Mouse (Mus musculus) 3134 (cell line): ENCODE measurements around the gene Nsun2.
"Not testable (repeated sequence)": the region's sequence is repeated elsewhere in the genome, so short reads cannot be mapped to it uniquely, and the experiment has no call there.

Source experiments
- DNase-seq: peaks from one replicate; pipeline ENCODE4 v3.0.0-alpha.2; 2011; ENCODE audit warnings: low spot score; ENCODE audit not compliant: insufficient read length; ENCODE audit errors: extremely low read depth

Nsun2 gene

GRCm38 (mm10) chr13:69549980-69550379 lies 16.4 kb downstream of the Nsun2 start:
- no peak for DNase-seq

DNA sequence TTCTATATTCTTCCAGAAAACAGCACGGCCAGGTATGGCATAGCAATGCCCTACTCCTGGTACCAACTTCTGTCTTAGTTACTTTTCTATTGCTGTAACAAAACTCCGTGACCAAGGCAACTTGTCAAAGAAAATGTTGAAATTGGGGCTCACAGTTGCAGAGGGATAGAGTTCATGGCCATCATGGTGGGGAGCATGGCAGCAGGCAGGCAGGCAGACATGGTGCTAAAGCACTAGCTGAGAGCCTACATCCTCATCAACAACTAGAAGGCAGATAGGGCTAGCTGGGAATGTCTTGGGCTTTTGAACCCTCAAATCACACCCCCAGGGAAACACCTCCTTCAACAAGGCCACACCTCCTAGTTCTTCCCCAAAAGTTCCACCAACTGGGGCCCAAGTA lies 17.3 kb downstream of the Nsun2 start:
- DNase-seq = no peak

GRCm38 (mm10) chr13:69553024-69553423 lies 19.5 kb downstream of the Nsun2 start:
- DNase-seq = no peak

DNA sequence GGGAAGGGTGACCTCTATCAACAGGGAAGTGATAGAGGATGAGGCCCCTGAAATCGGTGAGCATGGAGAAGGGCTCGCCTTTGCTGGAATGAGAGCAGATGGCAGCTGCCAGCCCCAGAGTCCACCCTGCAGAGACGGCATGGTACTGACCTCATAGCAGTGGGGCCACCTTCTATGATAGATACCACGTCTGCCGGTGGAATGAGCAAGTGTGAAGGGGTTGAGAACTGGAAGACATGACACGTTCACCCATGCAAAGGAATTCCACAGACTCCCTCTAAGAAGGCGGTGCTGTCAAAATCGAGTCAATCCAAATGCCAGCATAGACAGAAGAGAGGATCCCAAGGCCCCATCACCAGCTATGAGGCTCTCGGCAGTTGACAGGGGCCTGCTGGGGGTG lies 20.7 kb downstream of the Nsun2 start:
- DNase-seq = no peak

- no peak for DNase-seq
These were observed 21.5 kb downstream of the Nsun2 start for GRCm38 (mm10) chr13:69555045-69555444.

GRCm38 (mm10) chr13:69555957-69556482 lies 22.5 kb downstream of the Nsun2 start:
- DNase-seq = no peak

GRCm38 (mm10) chr13:69556728-69557127 lies 23.2 kb downstream of the Nsun2 start:
- DNase-seq = no peak

GRCm38 (mm10) chr13:69558098-69558660 lies 24.6 kb downstream of the Nsun2 start:
- no peak for DNase-seq

DNA sequence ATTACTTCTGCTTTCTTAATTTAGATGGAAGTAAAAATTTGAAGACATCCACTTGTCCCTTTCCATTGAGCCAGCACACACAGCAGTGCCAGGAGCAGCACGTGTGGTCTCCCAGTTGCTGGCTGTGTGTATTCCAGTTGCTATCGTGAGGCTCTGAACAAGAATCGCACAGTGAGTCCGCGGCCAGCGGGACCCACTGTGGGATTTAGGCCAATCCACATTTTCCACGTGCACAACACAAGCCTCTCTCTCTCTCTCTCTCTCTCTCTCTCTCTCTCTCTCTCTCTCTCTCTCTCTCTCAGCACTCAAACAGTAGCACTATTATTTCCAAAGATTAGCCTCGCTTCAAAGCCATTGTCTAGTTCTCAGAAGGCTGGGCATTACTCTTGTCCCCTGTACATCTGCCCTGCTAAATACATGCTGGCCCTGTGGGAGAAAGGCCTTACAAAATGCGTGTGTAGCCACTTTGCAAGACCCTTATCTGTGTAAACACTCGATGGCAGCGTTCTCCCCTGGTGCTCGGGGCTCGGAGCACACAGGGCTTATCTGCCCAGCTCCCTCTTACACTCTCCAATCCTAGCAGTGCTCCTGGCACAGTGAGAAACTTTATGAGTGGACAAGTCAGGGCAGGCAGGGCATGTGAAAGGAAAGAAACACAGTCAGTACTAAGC lies 25.9 kb downstream of the Nsun2 start:
- DNase-seq = no peak

DNA sequence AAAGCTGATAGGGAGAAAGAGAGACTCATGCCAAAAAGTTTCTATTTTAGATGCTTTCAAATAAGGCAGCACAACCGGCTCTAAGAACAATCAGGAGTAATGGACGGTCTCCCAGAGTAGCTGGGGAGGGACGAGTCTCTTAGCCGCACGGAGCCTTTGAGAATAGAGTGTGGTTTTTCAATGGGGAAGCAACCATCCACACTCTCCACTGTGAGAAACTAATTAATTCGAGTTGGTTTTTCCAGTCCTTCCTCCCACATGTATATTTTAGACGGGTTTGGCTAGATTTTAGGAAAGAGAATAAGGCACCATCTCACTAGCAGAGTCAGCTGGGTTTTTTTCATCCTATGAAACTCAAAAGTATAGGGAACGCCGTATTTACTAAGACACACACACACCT lies 28.5 kb downstream of the Nsun2 start:
- no peak for DNase-seq

GRCm38 (mm10) chr13:69562654-69563574 lies 29.4 kb downstream of the Nsun2 start:
- DNase-seq = no peak

DNA sequence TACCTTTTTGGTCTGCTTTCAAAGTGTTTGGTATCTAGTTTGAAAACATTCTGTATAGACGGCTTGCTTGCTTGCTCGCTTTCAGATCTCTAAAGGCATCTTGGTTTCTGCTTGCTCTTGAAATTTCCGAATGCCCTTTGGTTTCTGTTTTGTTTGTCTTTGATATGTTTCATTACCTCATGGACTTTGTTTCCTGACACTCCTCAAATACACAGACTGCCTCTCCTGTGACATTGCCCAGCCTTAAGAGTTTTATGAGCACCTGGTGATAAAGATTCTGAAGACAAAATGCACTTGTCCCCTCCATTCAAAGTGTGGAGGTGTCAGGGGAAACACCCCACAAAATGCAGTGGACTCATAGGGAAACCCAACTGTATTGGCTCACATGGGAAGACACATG lies 30.4 kb downstream of the Nsun2 start:
- DNase-seq = no peak

DNA sequence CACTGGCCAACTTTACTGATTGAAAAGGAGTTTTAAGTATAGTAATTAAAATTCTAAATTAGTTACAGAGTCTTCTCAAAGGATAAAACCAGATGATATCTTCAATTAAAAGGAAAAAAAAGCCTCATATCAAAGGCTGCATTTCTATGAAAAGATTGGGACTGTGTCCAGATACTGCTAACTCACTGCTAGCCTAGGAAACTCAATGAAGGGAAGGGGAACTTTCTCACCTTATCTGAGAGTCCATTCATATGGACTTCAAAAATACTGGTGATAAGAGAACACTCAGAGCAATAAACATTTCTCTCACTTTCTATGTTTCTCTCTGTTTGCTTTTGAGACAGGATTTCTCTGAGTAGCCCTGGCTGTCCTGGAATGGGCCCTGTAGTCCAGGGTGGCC lies 31.0 kb downstream of the Nsun2 start:
- no peak for DNase-seq

DNA sequence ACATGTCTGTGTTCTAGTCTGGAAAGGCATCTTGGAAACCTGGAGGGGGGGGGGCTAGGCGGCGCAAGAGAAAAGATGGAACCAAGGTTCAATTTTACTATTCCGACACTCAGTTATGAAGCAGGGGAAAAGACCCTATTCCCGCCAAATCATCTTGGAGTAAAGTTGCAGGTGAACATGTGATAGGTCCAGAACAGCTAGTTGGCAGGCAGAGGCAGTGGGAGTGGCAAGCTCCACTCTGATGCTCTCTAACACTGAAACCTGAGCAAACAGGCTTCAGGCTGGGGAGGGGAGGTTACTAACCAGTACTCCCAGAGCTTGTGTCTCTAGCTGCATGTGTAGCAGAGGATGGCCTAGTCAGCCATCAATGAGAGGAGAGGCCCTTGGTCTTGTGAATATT lies 31.9 kb downstream of the Nsun2 start:
- not testable (repeated sequence) for DNase-seq

DNA sequence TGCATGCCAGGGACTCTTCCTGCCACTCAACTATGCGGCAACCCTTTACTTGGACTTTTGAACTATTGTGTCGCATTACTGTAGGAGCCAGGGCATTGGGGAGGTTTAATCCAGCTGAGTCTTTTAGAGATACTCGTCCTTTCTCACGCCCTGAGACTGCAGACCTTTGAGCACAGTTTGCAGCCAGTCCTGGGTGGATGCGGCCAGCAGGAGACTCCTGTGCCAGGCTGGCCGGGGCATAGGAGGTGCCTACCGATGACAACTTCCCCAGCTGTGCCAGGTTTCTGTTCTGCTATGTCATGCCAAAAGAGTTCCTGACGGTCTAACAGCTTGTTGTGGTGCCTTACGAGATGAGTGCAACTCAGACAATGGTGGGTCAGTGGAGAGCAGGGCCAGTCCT lies 35.7 kb downstream of the Nsun2 start:
- DNase-seq = no peak

DNA sequence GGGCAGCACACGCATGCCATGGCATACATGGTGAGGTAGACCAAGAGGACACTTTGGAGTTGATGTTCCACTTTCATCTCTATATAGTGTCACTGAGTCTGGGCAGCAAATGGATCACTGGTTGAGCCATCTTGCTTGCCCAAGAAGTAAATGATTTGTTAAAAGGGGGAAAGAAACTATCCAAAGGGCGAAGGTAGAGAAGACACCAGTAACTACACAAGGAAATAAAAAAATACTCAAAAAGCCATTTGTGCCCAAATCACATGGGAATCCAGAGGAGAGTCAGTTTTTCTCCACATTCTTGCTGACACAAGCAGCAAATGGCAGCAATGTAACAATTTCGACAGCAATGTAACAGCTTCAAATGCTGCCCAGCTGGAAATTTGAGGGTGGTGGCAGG lies 39.0 kb downstream of the Nsun2 start:
- DNase-seq = no peak

- no peak for DNase-seq
These were observed 43.1 kb downstream of the Nsun2 start for GRCm38 (mm10) chr13:69576676-69577075.

DNA sequence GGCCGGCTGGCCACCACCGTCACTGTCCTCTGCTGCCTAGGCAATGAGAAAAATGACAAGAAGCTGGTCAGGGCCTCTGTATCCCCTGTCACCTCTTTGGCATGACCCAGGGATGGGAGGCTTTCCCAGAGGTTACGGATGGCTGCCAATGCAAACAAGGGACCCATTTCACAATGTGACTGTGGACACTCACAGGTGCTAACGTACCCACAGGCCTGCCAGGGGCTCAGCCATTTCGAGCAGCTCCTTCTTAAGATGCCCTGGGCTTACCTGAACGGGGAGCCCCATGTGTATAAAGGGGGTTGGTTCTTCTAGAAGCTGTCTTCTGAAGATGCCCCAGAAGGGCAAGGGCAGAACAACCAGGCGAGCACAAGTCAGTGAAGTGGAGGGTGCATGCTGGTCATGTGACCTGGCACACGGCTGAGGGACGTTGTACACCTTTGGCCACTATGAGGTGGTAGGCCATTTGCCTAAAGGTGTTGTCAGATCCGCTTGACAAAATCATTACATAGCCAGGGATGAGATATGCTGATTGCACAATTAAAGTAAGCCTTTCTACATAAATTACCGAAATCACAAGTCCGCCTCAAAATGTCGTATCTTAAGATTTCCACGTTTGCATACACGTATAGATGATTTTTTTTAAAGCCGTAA lies 43.8 kb downstream of the Nsun2 start:
- DNase-seq = no peak

DNA sequence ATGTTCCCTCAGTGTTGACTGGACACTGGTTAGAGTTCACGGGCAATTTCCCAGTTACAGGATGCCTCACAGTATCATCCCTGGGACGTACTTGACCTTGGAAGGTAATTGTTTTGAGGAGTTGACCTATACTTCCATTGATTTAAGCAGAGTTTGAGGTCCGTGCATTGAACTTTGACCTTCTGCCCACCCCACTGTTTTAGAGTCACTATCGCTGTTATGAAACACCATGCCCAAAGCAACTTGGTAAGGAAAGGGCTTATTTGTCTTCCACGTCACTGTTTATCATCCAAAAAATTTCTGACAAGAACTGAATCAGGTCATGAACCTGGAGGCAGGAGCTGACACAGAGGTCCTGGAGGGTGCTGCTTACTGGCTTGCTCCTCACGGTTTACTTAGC lies 48.9 kb downstream of the Nsun2 start:
- DNase-seq = no peak

- no peak for DNase-seq
These were observed 50.0 kb downstream of the Nsun2 start for GRCm38 (mm10) chr13:69583591-69583990.

GRCm38 (mm10) chr13:69585828-69586227 lies 52.3 kb downstream of the Nsun2 start:
- peak; percentile 53 for DNase-seq
